Mouse (Mus musculus) heart, postnatal 0 days (tissue): Measurements from ENCODE around the gene Dnajb12.

Source experiments
- CTCF ChIP-seq: IDR thresholded peaks from 2 replicates; pipeline ENCODE4 v1.5.1; 2016; ENCODE audit warnings: antibody characterized with exemption, control low read depth, low read depth
- EP300 ChIP-seq: IDR thresholded peaks from 2 replicates; pipeline ENCODE4 v1.6.1; 2016; ENCODE audit warnings: antibody characterized with exemption, low read depth

GRCm38 (mm10) chr10:59903170-59903569 lies 23.8 kb downstream of the Dnajb12 start:
- TF ChIP-seq EP300 (no peak), CTCF (no peak)
